Mouse (Mus musculus): ENCODE results near the gene Gal3st4.
A peak's percentile ranks its signal among the peaks of the same experiment; 100 is the strongest.

GRCm38 (mm10) chr5:138223287-138223686 lies 49.4 kb downstream of the Gal3st4 start:
- TF ChIP-seq RCOR1 (IDR thresholded peaks at IDR 0.05; ENCODE audit: low read depth, low read length) (no peak), CTCF (IDR thresholded peaks at IDR 0.05 in 2 of 3, conservative IDR thresholded peaks at IDR 0.05 in 1 of 3; ENCODE audit: control insufficient read depth in 1 of 3, insufficient read depth in 1 of 3, low read depth in 2 of 3, low read length in 3 of 3, poor library complexity in 1 of 3, severe bottlenecking in 1 of 3) (no peak), E2F4 (IDR thresholded peaks at IDR 0.05; ENCODE audit: borderline replicate concordance, low read depth, low read length) (no peak), NELFE (IDR thresholded peaks at IDR 0.05; ENCODE audit: low read depth, low read length) (no peak), MYC (IDR thresholded peaks at IDR 0.05; ENCODE audit: low read depth, low read length) (no peak), TBP (IDR thresholded peaks at IDR 0.05; ENCODE audit: low read depth, low read length) (no peak), EP300 (IDR thresholded peaks at IDR 0.05; ENCODE audit: low read depth in 1 of 2, low read length in 2 of 2) (peak in 1 of 2 experiments; percentile 7; a peak in 1 of 4 replicates), UBTF (IDR thresholded peaks at IDR 0.05; ENCODE audit: borderline replicate concordance, insufficient read depth, low read depth, low read length) (no peak), MAZ (IDR thresholded peaks at IDR 0.05; ENCODE audit: low read depth, low read length) (no peak), MAFK (IDR thresholded peaks at IDR 0.05; ENCODE audit: borderline replicate concordance, low read depth, low read length) (no peak)
